Mouse (Mus musculus) embryonic fibroblast, embryonic 13.5 days (primary cell): ENCODE results near the gene Hcar1.

Experiments used
- CTCF ChIP-seq: IDR thresholded peaks from 2 replicates; pipeline ENCODE4 v1.5.1; 2011; ENCODE audit warnings: mild to moderate bottlenecking, control low read depth, low read length, moderate library complexity, borderline replicate concordance; ENCODE audit not compliant: insufficient read depth
- POLR2A ChIP-seq: IDR thresholded peaks from 2 replicates; pipeline ENCODE4 v1.6.1; 2011; ENCODE audit warnings: low read depth, mild to moderate bottlenecking, control low read depth, low read length, moderate library complexity

DNA sequence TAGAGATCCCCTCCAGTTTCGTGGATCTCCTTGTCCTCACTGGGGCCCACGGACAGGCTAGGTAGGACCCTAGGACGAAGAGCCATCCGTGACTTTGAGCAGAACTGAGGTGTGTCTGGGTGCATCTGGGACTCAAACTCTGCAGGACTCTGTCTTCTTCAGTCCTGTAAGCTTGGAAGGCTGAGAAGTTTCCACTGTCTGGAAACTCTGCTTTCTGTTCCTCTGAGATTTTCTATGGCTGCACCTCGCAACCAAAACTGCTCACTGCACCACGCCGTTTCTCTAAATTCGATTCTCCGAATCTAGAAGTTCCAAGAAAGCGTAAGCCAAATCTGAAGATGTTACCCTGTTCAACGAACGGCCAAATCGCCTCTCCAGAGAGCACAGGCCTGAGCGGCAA is 15.9 kb downstream of the Hcar1 start:
- TF ChIP-seq CTCF (no peak), POLR2A (no peak)
